Mouse (Mus musculus) lung, adult 2 months (tissue): ENCODE measurements at regions not wholly inside any gene's neighbourhood (a gene's known extent, or its start where the extent isn't known, plus 50 kb on each side); places are given as distances from the start of the nearest gene placed in this dataset.

Experiments used
- CTCF ChIP-seq: fragments of 200-500 bp; IDR thresholded peaks from 2 replicates; pipeline ENCODE4 v1.5.1; 2011; ENCODE audit warnings: mild to moderate bottlenecking, low read length, control low read depth; ENCODE audit not compliant: insufficient read depth
- POLR2A ChIP-seq: fragments of 200-500 bp; IDR thresholded peaks from 2 replicates; pipeline ENCODE4 v1.6.1; 2011; ENCODE audit warnings: low read depth, mild to moderate bottlenecking, control low read depth, low read length, borderline replicate concordance; ENCODE audit errors: extremely low read depth

GRCm38 (mm10) chr8:95952257-95952656 lies 63.9 kb upstream of the Got2 start:
- TF ChIP-seq POLR2A (no peak), CTCF (no peak)
